Mouse (Mus musculus) embryonic fibroblast, embryonic 13.5 days (primary cell): ENCODE measurements around the gene Arrdc3. TPM values are rescaled to one million over a fixed set of nuclear protein-coding genes. Genes with fewer than 3 reads are reported as not detected.

Experiments
- H3K27ac ChIP-seq: 2 replicates; pipeline ENCODE4 v1.5.1; 2012; ENCODE audit warnings: low read length, control low read depth, inconsistent platforms; ENCODE audit not compliant: insufficient read depth
- H3K4me1 ChIP-seq: 2 replicates; pipeline ENCODE4 v1.6.1; 2011; ENCODE audit warnings: low read length; ENCODE audit not compliant: control insufficient read depth, insufficient read depth
- H3K4me3 ChIP-seq: 2 replicates; pipeline ENCODE4 v1.5.1; 2011; ENCODE audit warnings: mild to moderate bottlenecking, control low read depth, low read length; ENCODE audit not compliant: insufficient read depth
- CTCF ChIP-seq: IDR thresholded peaks from 2 replicates; pipeline ENCODE4 v1.5.1; 2011; ENCODE audit warnings: mild to moderate bottlenecking, control low read depth, low read length, moderate library complexity, borderline replicate concordance; ENCODE audit not compliant: insufficient read depth
- POLR2A ChIP-seq: IDR thresholded peaks from 2 replicates; pipeline ENCODE4 v1.6.1; 2011; ENCODE audit warnings: low read depth, mild to moderate bottlenecking, control low read depth, low read length, moderate library complexity
- polyA plus RNA-seq: library from polyadenylated mRNA; stranded (reverse); fragments of >200 nt; gene quantifications from 2 replicates; pipeline ENCODE4 v1.2.4, GENCODE M21; 2011; ENCODE audit warnings: low read depth; ENCODE audit not compliant: missing spikeins, insufficient read length

Arrdc3 gene
- polyA plus RNA-seq, 1 experiment: 37.9 TPM

DNA sequence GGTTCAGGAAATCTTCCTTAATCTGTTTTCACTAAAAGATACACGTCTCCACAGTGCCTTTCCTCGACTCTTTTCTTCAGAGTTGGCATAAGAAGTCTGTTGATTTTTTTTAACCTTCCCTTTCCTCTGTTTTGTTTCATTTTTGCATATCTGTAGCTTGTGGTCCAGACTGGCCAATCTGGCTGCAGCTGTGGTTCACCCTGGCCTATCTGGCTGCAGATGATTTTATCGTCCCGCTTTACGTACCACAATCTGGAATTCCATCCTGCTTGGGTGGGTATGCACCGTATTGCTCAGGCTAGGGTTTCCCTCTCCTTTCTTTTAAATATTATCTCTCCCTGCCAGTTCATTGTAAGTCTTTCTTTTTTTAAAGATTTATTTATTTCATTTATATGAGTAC lies 37.8 kb downstream of the Arrdc3 start:
- Histone ChIP-seq H3K4me3 (no peak overlapping the region), H3K4me1 (no peaks in the 10 kb centered on the region), H3K27ac (no peak overlapping the region)
- no peak for TF ChIP-seq CTCF
- no peak for TF ChIP-seq POLR2A

- H3K4me3 ChIP-seq: no peak overlapping the region
- H3K27ac ChIP-seq: no peak overlapping the region
- TF ChIP-seq POLR2A (no peak), CTCF (no peak)
- no peaks in the 10 kb centered on the region for H3K4me1 ChIP-seq
These were observed 38.6 kb downstream of the Arrdc3 start for GRCm38 (mm10) chr13:80921593-80922327.

DNA sequence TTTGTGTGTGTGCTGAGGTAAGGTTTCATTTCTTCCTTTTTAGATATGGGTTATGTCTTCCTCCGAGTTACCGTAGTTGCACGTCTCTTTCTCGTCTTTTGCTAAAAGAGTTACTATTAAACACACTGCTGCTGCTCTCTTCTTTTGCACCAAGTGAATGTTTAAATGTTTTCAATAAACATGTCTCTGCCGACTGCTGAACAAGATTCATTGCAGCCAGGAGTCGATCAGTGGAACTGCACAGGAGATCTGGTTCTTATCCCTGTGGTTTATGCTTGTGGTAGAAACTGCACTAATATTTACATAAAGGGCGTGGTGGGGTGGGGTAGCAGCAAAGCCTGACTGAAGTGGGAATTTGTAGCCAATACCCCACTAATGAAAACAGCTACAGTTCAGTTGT lies 45.0 kb downstream of the Arrdc3 start:
- H3K4me3 ChIP-seq: no peak overlapping the region
- TF ChIP-seq POLR2A (no peak), CTCF (no peak)
- no peaks in the 10 kb centered on the region for H3K4me1 ChIP-seq
- H3K27ac ChIP-seq: no peak overlapping the region

DNA sequence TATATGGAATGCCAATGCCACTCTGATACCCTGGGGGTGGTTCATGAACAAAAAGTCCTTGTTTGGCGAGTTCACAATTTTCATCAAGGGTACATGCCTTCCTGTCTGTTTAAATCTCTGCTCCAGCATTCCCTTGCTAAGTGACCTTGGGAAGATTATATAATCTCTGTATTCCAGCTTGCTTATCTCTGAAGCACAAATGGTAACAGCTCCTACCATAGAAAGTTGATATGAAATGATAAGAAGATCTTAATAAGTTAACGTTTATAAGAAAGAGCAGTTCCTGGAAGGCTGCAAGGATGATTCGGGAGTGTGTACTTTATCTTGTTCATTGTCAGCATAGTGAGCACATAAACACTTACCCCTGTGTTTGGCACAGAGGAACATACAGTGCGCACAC lies 46.8 kb downstream of the Arrdc3 start:
- Histone ChIP-seq H3K4me1 (no peaks in the 10 kb centered on the region), H3K27ac (no peak overlapping the region), H3K4me3 (no peak overlapping the region)
- TF ChIP-seq POLR2A: no peak
- no peak for TF ChIP-seq CTCF

DNA sequence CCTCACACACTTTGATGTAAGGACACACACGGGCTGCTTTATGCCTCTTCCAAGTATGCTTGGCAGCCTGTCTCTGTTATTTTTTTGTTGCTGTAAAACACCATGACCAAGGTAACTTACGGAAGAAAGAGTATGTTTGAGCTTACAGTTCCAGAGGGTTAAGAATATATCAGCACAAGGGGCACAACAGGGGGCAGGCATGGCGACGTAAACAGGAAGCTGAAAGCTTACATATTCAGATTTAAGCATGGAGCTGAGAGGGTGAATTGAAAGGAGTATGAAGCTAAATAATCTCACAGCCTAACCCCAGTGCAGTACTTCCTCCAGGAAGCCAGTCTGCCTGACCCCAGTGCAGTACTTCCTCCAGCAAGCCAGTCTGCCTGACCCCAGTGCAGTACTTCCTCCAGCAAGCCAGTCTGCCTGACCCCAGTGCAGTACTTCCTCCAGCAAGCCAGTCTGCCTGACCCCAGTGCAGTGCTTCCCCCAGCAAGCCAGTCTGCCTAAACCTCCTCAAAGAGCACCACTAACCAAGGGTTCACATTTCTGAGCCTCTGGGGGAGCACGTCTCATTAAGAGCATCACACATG lies 49.7 kb downstream of the Arrdc3 start:
- Histone ChIP-seq H3K4me3 (no peak overlapping the region), H3K4me1 (peaks cover 3% of the 10 kb centered on the region), H3K27ac (no peak overlapping the region)
- no peak for TF ChIP-seq POLR2A
- no peak for TF ChIP-seq CTCF

DNA sequence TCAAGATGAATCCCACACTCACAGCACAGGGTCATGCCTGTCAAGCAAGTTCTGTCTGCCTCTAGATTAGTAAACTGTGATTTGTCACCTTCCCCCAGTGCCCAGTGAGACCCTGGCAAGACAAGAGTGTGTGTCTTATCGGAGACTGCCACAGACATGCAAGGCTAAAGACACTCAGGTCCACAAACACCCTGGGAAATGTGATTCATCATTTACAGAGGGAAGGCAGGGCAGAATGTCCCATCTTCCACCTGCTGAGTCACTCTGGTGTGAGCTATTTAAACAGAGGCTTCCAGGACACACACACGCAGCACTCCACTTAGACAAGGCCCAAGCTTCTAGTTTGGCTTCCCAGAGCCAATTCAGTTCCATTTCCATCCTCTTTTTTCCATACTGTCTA lies 53.2 kb downstream of the Arrdc3 start:
- TF ChIP-seq POLR2A: no peak
- TF ChIP-seq CTCF: no peak
- H3K27ac ChIP-seq: peak overlapping the region; percentile 53; the same call in 1 of the 2 replicates
- H3K4me3 ChIP-seq: no peak overlapping the region
- peaks cover 3% of the 10 kb centered on the region for H3K4me1 ChIP-seq

DNA sequence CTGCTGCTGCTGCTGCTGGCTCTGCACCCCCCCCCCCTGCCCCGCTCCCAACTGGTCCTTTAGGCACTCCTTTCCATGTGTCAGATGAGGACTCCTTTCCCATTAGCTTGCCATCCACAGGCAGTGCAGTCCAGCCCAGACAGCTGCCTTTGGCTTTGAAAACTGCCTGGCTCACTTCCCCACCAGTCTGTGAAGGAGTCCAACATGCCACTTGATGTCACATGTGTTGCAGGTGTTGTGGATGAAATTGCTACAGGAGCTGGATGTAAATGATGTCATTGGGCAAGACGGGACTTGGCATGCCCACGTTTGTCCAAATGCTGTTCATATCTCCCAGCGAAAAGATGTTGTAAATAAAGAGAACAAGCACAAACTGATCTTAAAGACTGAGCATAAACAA lies 56.0 kb downstream of the Arrdc3 start:
- no peak overlapping the region for H3K27ac ChIP-seq
- H3K4me1 ChIP-seq: peaks cover 3% of the 10 kb centered on the region
- TF ChIP-seq CTCF: no peak
- TF ChIP-seq POLR2A: no peak
- H3K4me3 ChIP-seq: no peak overlapping the region

- H3K4me1 ChIP-seq: peaks cover 3% of the 10 kb centered on the region
- H3K4me3 ChIP-seq: no peak overlapping the region
- TF ChIP-seq CTCF (no peak), POLR2A (no peak)
- peak overlapping the region; percentile 36; the same call in 1 of the 2 replicates for H3K27ac ChIP-seq
These were observed 56.7 kb downstream of the Arrdc3 start for GRCm38 (mm10) chr13:80939866-80940265.

DNA sequence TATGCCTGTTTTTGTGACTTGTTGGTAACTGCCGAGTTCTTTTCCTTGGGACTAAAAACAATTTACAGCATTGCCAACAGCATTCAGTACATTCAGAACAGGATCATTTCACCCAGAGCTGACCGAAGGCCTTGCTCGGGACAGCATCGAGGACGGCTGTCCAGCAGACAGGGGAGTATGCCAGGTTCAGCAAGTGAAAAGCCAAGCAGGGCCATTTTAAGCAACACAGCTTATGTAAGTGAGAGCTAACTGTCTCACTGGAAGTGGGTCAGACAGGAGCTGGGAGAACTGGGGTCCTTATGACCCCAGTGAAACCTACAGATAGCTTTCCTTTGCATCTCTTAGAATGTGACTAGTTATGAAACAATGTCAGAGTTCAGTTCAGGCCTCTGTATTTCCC lies 57.2 kb downstream of the Arrdc3 start:
- Histone ChIP-seq H3K4me3 (no peak overlapping the region), H3K4me1 (peaks cover 3% of the 10 kb centered on the region), H3K27ac (peak overlapping the region; percentile 90)
- TF ChIP-seq CTCF (no peak), POLR2A (no peak)

- TF ChIP-seq CTCF: no peak
- Histone ChIP-seq H3K4me1 (peaks cover 3% of the 10 kb centered on the region), H3K27ac (peak overlapping the region; percentile 90), H3K4me3 (no peak overlapping the region)
These were observed 57.9 kb downstream of the Arrdc3 start for GRCm38 (mm10) chr13:80940860-80941630.
